Comparison of ENCODE assay signal across 19 mouse cellular contexts in the genomic region with DNA sequence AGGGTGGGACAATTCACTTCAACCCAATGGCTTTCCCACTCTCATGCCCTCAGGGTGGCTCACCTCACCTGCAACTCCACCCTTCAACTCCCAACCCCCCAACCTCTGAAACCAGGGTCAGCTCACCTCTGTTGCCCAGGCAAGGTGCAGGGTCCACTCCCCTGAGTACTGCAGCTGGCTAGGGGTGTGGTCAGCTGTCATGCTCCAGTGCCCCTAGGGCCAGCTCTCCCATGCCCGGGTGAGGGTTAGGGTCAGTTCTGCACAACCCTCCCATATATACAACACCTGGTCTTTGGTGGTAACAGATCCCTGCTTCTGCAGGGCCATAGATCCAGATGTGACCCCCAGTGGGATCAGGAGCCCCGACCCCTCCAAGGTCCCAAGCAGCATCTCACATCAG. TPM values are rescaled to one million over a fixed set of nuclear protein-coding genes. Genes with fewer than 3 reads are reported as not detected.
"Had no signal": no experiment of that assay in that cellular context is flagged by ENCODE, and none has a peak within 500 bp of the region (broad histone marks: within the 10 kb centered on the region; RNA-seq: fewer than 3 reads in every experiment).

No protein-coding gene starts in this region.

RNA-seq across cellular contexts. Expression of a gene that starts 2.5 kb away (rescaled TPM):
- total RNA-seq: megakaryocyte progenitor cell, adult 5-6 weeks; neutrophil, adult 5-6 weeks had no signal
- polyA plus RNA-seq: liver, embryonic 15.5 days; liver, postnatal 0 days; lung, adult 2 months; lung, postnatal 0 days; macrophage; midbrain, embryonic 11.5 days; midbrain, embryonic 13.5 days; midbrain, embryonic 15.5 days; spleen, adult 2 months; stomach, embryonic 15.5 days; stomach, postnatal 0 days; testis, adult 2 months; urinary bladder, adult 2 months had no signal

RNA-seq across cellular contexts. Expression of a gene that starts 7.1 kb away (rescaled TPM):
- total RNA-seq: megakaryocyte progenitor cell, adult 5-6 weeks; neutrophil, adult 5-6 weeks had no signal
- polyA plus RNA-seq: liver, embryonic 15.5 days; liver, postnatal 0 days; lung, adult 2 months; lung, embryonic 15.5 days; lung, postnatal 0 days; macrophage; midbrain, embryonic 11.5 days; midbrain, embryonic 13.5 days; midbrain, embryonic 15.5 days; neural tube, embryonic 12.5 days; neural tube, embryonic 14.5 days; spleen, adult 2 months; stomach, embryonic 15.5 days; stomach, postnatal 0 days; testis, adult 2 months; thymus, adult 2 months; urinary bladder, adult 2 months had no signal
